Comparison of ENCODE assay signal across 10 mouse cellular contexts in genomic region chr17:30497525-30498375, GRCm38 (mm10).
DNase-seq lines count a peak whose midpoint lies in the region; ATAC-seq and TF ChIP-seq lines count a peak whose summit lies in the region.
"Had no signal": no experiment of that assay in that cellular context is flagged by ENCODE, and none has a peak within 500 bp of the region (broad histone marks: within the 10 kb centered on the region; RNA-seq: fewer than 3 reads in every experiment).

No protein-coding gene starts in this region.

- H3K36me3 ChIP-seq in forebrain, embryonic 12.5 days (replicated peaks): no peaks in the 10 kb centered on the region
- no peaks in the 10 kb centered on the region for H3K36me3 ChIP-seq in midbrain, embryonic 11.5 days (ENCODE audit: control insufficient read depth, insufficient read depth, low read length)

- TF ChIP-seq CTCF in layer of hippocampus, adult 2 months (conservative IDR thresholded peaks at IDR 0.05): no peak

- H3K27me3 ChIP-seq in forebrain, embryonic 12.5 days: no peaks in the 10 kb centered on the region
- H3K27me3 ChIP-seq in midbrain, embryonic 11.5 days (ENCODE audit: control insufficient read depth, insufficient read depth, low read length): no peaks in the 10 kb centered on the region
- H3K27me3 ChIP-seq: heart, embryonic 12.5 days; liver, embryonic 13.5 days had no signal

- H3K4me3 ChIP-seq in forebrain, embryonic 12.5 days (replicated peaks): no peak overlapping the region
- H3K4me3 ChIP-seq in layer of hippocampus, adult 2 months: peak overlapping the region; percentile 1; the same call in 1 of the 2 replicates
- H3K4me3 ChIP-seq in midbrain, embryonic 11.5 days (ENCODE audit: low read depth, low read length): no peak overlapping the region
- H3K4me3 ChIP-seq: heart, embryonic 12.5 days; liver, embryonic 13.5 days had no signal

- peak; percentile 77 for DNase-seq in brain, adult 2 months (ENCODE audit: low read depth, low spot score)
- peak; percentile 76 to 91 for DNase-seq in layer of hippocampus, adult 2 months (ENCODE audit: low spot score in 2 of 2)
- DNase-seq in midbrain, embryonic 11.5 days (ENCODE audit: low spot score, missing footprints): peak; percentile 86
- DNase-seq in MN1 (ENCODE audit: low spot score): no peak
- DNase-seq in thymus, postnatal 25 days: no peak
- no peak for DNase-seq in adipocyte (ENCODE audit: low spot score)
- DNase-seq: liver, embryonic 13.5 days had no signal

- H3K27ac ChIP-seq in forebrain, embryonic 12.5 days: peak overlapping the region; percentile 76
- peak overlapping the region; percentile 79 for H3K27ac ChIP-seq in layer of hippocampus, adult 2 months
- peak overlapping the region; percentile 57 for H3K27ac ChIP-seq in midbrain, embryonic 11.5 days (ENCODE audit: low read depth, low read length)
- H3K27ac ChIP-seq: liver, embryonic 13.5 days had no signal

- no peak overlapping the region; the same call in 1 of the 2 replicates for H3K9ac ChIP-seq in forebrain, embryonic 12.5 days
- no peak overlapping the region for H3K9ac ChIP-seq in midbrain, embryonic 11.5 days (ENCODE audit: low read length)
- H3K9ac ChIP-seq: heart, embryonic 12.5 days; liver, embryonic 13.5 days had no signal

- no peak overlapping the region for H3K4me2 ChIP-seq in forebrain, embryonic 12.5 days
- H3K4me2 ChIP-seq in midbrain, embryonic 11.5 days: no peak overlapping the region
- H3K4me2 ChIP-seq: heart, embryonic 12.5 days; liver, embryonic 13.5 days had no signal

- 19% methylated on average over 11 of the region's 11 CpGs for WGBS in forebrain, embryonic 12.5 days
- 51% methylated on average over 11 of the region's 11 CpGs for WGBS in midbrain, embryonic 11.5 days

- H3K9me3 ChIP-seq in forebrain, embryonic 12.5 days: no peaks in the 10 kb centered on the region
- no peaks in the 10 kb centered on the region for H3K9me3 ChIP-seq in midbrain, embryonic 11.5 days (ENCODE audit: control insufficient read depth, low read length)
- H3K9me3 ChIP-seq: heart, embryonic 12.5 days; liver, embryonic 13.5 days had no signal

- H3K4me1 ChIP-seq in forebrain, embryonic 12.5 days: peaks cover 31% of the 10 kb centered on the region
- peaks cover 6% of the 10 kb centered on the region for H3K4me1 ChIP-seq in midbrain, embryonic 11.5 days (ENCODE audit: control insufficient read depth, insufficient read depth, low read length)
- H3K4me1 ChIP-seq: liver, embryonic 13.5 days had no signal

- peak; percentile 88 for ATAC-seq in forebrain, embryonic 12.5 days (ENCODE audit: low FRiP score)
- ATAC-seq in midbrain, embryonic 11.5 days (ENCODE audit: low FRiP score): peak; percentile 72
- no peak for ATAC-seq in granulocyte monocyte progenitor cell, adult 5-6 weeks (replicated peaks; ENCODE audit: poor library complexity, severe bottlenecking)

Comparison
In these comparisons a context has a peak if more than half of its experiments do, and no peak if none do; other contexts are left out.
1. DNase-seq: peak in brain, adult 2 months (single experiment), layer of hippocampus, adult 2 months (2 of 2) and midbrain, embryonic 11.5 days (single experiment); none in MN1 (single experiment), thymus, postnatal 25 days (single experiment) and adipocyte (single experiment).
2. Peak in every context shown above with its lines, with median percentiles within 50 percentile points of each other: H3K27ac ChIP-seq.